Mouse (Mus musculus): Measurements from ENCODE around the gene Atg16l2.

Atg16l2 gene

GRCm38 (mm10) chr7:101290401-101290800, 11.7 kb downstream of the Atg16l2 start:
- no peak for DNase-seq

GRCm38 (mm10) chr7:101288436-101288835, 13.6 kb downstream of the Atg16l2 start:
- no peak for DNase-seq

GRCm38 (mm10) chr7:101287820-101288219, 14.2 kb downstream of the Atg16l2 start:
- DNase-seq = no peak

GRCm38 (mm10) chr7:101286891-101287290, 15.2 kb downstream of the Atg16l2 start:
- DNase-seq = no peak

GRCm38 (mm10) chr7:101284504-101284903, 17.5 kb downstream of the Atg16l2 start:
- no peak for DNase-seq

GRCm38 (mm10) chr7:101282721-101283120, 19.3 kb downstream of the Atg16l2 start:
- no peak for DNase-seq

- no peak for DNase-seq
Observed at GRCm38 (mm10) chr7:101272466-101273160, 29.4 kb downstream of the Atg16l2 start.

- DNase-seq = no peak
Observed at GRCm38 (mm10) chr7:101271602-101272001, 30.4 kb downstream of the Atg16l2 start.

GRCm38 (mm10) chr7:101267457-101268259, 34.4 kb downstream of the Atg16l2 start:
- DNase-seq = no peak

- no peak for DNase-seq
Observed at GRCm38 (mm10) chr7:101263511-101263910, 38.5 kb downstream of the Atg16l2 start.

- DNase-seq = no peak
Observed at GRCm38 (mm10) chr7:101261941-101262546, 40.0 kb downstream of the Atg16l2 start.

- DNase-seq = no peak
Observed at GRCm38 (mm10) chr7:101258482-101258881, 43.6 kb downstream of the Atg16l2 start.

- no peak for DNase-seq
Observed at GRCm38 (mm10) chr7:101253071-101253470, 49.0 kb downstream of the Atg16l2 start.

GRCm38 (mm10) chr7:101249173-101249572, 52.9 kb downstream of the Atg16l2 start:
- no peak for DNase-seq

- no peak for DNase-seq
Observed at GRCm38 (mm10) chr7:101248760-101249159, 53.3 kb downstream of the Atg16l2 start.

- DNase-seq = no peak
Observed at GRCm38 (mm10) chr7:101236712-101237473, 65.2 kb downstream of the Atg16l2 start.

GRCm38 (mm10) chr7:101232716-101233115, 69.3 kb downstream of the Atg16l2 start:
- DNase-seq = no peak

GRCm38 (mm10) chr7:101231458-101231857, 70.6 kb downstream of the Atg16l2 start:
- no peak for DNase-seq

GRCm38 (mm10) chr7:101229336-101229735, 72.7 kb downstream of the Atg16l2 start:
- DNase-seq = no peak

GRCm38 (mm10) chr7:101223501-101223900, 78.5 kb downstream of the Atg16l2 start:
- DNase-seq = no peak

GRCm38 (mm10) chr7:101216724-101217123, 85.3 kb downstream of the Atg16l2 start:
- DNase-seq = no peak

- DNase-seq = no peak
Observed at GRCm38 (mm10) chr7:101213515-101214263, 88.4 kb downstream of the Atg16l2 start.
